Mouse (Mus musculus) induced T-regulatory cell, adult 2 months (primary cell): ENCODE data around the gene Lrrc55.
"Not testable (repeated sequence)": the region's sequence is repeated elsewhere in the genome, so short reads cannot be mapped to it uniquely, and the experiment has no call there.

Experiments used
- DNase-seq: peaks from one replicate; pipeline ENCODE4 v3.0.0-alpha.2; 2012; ENCODE audit warnings: low read depth

Lrrc55 gene

DNA sequence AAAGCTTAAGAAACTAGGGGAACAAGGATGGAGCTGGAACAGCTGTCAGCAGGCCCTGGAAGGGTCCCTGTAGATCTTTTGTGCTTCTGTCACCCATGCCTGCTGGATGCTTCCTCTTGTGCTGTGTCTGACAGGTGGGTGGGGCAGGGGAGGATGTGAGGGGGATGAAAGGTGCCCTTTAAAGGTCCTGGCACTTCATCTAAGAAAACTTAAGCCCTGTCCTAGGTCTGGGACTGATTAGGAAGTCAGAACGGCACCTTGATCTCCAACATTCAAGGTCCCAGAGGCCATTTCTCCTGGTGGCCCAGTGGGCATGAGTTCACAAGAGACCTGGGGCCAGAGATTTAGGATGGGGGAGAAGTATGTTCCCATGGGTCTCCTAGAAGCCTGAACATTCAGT lies at the start of gene Lrrc55:
Gene Lrrc55 (minus strand): TSS at position 297 of the 400 bp plus-strand sequence.
- DNase-seq = no peak

DNA sequence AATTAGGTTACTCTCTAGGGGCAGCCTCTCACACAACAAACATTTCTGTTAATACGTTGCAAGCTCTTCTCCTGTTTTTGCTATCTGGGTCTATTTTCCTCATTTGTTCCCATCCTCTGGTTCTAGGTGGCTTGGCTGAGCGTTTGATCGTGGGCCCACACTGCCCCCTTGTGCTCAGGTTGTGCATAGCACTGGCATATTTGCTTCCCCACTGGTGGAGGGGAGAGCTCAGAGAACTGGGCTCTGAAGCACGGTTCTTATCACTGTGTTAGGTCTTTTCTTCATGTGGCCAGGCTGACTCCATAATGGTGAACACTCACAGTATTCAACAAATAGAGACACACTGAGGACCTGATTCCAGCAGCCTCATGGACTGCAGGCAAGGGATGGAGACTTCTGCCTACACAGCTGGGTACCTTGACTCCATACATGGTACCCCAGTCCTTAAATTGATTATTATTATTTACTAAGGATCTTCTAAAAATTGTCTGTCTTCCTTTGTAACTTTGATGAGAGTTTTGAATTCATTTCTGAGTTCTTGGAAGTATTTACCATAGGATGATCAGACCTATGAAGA lies 49.6 kb upstream of the Lrrc55 start:
- DNase-seq = peak; percentile 60

DNA sequence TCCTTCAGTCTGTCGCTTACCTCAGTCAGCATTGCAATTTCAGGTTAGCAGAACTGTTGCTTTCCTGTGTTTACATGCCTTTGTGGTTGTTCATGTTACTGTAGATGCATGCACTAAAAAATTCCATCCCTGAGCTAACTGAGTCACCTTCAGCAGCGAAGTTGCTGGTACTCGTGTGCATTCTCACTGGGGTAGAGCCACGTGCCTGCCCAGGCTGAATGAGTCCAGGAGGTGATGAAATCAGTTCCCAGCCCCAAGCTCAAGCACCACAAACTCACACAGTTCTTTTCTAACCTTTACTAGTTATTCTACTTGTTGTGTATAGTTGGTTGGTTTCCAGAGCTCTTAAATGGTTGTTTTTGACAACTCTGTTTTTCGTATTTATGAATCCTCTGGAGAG lies 48.7 kb upstream of the Lrrc55 start:
- DNase-seq = no peak

DNA sequence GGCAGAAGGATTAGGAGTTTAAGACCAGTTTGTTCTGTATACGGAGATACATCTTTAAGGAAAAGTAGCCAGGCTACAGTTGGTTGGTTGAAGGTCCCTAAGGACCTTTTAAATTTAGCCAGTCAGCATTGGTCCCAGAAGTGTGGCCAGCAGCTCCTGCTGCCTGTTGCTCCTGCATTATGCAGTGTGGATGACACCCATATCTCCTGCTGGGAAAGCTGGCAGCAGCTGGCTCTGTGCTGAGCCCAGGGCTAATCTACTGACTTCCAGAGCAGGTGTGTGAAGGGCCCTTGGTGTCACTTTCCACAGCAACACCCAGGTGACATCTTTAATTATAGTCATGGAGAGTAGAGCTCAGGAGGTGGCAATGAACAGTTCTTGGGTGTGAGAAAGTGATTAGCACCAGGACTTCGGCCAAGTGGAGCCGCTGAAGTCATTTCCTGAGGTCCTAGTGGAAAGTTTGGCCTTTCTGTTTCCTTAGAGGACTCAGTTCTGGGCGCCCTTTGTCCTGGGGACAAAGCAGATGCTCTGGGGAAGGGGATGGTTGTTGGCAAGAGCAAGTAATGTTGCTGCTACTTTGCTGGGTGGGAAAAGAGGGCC lies 41.2 kb upstream of the Lrrc55 start:
- DNase-seq = no peak

DNA sequence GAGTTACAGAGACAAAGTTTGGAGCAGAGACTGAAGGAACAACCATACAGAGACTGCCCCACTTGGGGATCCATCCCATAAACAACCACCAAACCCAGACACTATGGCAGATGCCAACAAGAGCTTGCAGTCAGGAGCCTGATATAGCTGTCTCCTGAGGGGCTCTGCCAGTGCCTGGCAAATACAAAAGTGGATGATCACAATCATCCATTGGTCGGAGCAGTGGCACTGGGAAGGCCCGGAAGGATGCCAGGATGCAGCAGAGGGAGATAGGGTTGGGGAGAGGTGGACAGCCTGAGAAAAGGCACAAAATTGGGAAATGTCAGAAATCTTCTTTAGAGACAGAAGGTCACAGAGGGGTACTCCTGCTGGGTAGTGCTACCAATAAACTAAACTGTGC lies 40.2 kb upstream of the Lrrc55 start:
- not testable (repeated sequence) for DNase-seq

DNA sequence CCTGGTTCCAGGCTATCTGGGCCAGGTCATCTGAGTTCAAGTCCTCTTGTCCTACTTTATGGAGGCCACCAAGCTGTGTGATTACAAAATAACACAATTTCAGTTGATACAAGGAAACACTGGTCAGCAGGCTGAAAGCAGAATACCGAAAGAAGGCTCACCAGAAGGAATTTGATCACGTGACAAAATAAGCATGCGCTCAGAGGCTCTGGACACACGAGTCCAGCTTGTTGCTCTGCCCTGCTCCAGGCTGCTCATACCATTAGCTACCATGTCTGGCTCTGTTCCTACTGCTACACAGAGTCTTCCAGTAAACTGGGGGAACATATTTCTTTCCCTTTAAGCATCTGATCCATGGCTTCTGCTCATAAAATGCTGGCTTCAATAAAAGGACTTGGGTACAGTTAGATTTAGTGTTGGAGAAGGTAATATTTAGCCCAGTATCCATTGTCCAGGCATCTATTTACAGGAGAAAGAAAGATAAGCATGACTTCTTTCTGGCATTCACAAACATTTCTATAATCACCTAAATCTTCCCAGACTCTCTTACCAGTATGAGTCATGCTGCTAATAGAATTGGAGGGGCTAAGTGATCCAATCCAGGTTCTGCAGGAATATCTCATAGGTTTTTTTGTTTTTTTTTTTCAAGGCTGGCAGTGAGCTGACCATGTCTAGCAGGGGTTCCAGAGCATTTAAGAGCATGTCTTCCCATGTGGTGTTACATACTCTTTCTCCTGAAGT lies 33.9 kb upstream of the Lrrc55 start:
- no peak for DNase-seq

DNA sequence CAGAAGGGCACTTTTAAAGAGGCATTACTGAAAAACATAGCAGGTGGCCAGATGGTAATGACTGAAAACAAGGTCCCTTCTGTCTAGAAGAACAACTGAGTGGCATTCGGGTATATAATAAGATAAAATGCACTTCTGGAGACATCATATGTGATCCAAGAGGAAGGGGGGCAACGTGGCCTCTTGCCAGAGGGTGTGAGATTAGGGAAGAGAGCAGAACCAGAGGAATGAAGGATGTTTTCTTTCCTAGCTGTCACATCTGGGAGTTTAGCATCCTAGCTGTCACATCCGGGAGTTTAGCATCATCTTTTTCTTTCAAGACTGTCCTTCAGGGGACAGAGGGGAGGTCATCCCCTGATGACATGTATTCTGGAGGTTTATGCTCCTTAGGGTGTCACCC lies 32.6 kb upstream of the Lrrc55 start:
- no peak for DNase-seq

DNA sequence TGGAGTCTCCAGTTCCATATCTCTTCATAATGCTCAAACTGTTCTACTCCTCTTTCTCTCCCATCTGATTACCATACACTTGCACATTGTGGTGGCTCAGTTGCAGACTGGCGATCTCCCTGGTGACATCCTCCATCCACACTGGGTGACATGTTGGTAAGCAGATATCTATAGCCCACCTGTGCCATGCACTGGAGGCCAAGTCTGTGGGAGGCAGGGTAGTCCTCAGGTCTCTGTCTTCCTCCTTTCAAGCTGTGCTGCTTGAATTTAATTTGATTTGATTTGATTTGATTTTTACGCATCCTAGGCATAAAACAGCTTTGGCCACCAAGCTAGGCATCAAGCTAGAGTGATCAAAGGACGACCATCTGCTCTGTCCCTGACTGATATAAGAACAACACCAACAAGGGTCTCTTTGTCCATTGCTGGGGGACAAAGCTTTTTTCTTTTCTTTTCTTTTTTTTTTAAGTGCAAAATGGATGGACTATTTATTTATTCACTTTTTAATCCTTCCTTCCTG lies 30.9 kb upstream of the Lrrc55 start:
- no peak for DNase-seq

DNA sequence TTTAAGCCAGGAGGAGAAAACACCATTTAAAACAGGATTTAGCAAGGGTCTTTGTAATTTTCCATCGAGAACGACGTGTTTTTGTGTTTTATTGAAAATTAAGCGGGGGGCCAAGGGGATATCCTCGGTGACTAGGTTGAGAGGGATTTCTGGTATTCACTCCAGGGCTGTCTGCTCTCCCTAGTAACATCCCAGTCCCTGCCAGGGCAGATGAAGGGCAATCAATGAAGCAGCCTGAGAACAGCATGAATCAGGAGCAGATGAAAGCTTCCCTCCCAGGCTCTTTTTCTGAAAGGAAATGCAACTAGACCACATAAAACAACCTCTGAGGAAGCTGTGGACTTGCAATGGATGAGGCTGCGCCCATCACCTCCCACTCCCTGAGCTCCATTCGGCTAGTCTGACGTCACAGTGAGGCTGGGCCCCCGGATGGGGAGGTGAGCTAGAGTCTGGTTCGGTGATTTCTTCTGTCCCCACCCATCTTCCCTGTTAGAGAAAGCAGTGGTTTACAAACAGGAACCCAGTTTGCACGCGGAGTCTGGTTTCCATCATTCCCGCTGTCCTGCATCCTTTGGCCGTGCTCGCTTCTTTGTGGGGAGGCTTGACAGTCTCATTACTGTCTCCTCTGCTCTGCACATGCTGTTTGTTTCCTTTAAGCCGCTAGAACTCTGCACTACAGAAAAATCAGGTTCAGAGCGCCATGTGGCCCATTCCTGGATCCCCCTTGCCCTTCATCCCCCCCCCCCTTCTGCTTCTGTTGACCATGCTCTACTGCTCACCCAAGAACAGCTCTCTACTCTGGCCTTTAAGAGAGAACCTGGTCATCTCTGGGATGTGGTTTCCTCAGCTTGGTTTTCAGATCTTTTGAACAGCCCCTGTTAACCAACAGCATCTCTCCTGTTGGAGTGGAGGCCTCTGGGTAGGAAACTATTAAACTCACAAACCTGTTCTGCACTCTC lies 27.5 kb upstream of the Lrrc55 start:
- no peak for DNase-seq

DNA sequence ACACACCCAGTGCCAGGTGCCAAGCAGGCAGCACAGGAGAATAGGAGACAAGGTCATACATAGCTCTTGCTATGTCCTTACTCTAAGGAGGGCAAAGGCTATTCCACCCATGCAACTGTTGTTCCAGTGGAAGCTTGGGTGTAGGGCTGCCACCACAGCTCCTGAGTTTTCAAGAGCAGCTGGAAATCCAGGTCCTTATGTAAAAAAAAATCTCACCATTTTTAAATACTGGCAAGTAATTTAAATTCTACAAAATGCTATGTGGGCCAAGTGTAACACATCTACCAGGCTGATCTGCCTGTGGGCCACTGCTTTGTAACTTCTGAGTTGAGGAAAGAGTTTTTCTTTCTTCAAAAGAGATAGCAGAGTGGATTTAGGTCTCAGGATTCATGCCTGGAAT lies 19.6 kb upstream of the Lrrc55 start:
- DNase-seq = no peak

DNA sequence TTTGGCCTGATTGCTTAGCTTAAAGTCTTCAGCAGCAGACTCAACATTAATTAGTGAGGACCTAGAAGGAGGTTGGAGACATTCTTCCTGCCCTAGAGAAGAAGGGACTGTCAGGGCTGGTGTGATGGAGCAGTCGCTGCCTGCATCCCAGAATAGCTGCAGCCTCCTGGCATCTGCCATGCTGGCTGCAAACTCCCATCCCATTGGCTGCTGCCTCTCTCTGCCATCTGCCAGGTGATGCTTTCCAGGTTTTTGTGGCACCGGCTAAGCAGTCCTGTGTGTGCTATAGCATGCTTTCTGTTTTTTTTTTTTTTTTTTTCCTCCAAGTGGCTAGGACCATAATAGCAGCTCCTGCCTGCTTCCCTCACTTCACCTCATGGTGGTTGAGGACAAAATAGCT lies 16.7 kb upstream of the Lrrc55 start:
- DNase-seq = no peak

DNA sequence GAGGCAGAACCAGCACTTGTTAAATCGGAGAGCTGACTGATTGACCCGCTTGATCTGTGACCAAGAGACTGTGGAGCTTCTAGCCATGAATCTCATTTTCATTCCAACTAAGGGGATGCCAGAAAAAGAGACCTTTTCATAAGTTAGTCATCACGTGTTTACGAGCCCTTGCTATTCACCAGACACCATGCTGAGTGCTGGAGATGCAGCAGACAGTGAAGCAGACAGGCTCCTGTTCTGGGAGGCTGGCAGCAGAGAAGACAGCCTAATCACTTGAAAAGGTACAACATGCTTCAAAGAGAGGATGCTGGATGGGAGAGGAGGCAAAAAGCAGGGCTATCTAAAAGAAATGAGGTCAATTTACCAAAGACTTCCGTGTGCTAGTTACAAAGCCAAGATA lies 12.3 kb upstream of the Lrrc55 start:
- DNase-seq = no peak

DNA sequence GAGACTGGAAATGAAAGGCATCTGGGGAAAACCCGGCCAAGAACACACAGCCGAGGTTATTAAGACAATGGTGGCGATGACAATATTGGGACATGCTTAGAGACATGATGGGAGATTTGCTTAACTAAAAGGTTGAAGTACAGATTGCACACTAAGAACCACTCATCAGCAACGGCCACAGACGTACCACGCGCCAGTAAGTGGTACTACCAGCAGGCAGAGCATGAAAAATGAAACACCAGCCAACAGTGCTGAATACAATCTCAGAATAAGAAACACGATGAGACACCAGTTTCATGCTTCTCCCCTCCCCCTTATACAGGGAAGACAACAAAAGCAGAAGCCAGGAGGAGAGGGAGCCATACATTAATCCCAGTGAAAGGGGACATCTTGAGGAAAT lies 8.2 kb upstream of the Lrrc55 start:
- DNase-seq = no peak

DNA sequence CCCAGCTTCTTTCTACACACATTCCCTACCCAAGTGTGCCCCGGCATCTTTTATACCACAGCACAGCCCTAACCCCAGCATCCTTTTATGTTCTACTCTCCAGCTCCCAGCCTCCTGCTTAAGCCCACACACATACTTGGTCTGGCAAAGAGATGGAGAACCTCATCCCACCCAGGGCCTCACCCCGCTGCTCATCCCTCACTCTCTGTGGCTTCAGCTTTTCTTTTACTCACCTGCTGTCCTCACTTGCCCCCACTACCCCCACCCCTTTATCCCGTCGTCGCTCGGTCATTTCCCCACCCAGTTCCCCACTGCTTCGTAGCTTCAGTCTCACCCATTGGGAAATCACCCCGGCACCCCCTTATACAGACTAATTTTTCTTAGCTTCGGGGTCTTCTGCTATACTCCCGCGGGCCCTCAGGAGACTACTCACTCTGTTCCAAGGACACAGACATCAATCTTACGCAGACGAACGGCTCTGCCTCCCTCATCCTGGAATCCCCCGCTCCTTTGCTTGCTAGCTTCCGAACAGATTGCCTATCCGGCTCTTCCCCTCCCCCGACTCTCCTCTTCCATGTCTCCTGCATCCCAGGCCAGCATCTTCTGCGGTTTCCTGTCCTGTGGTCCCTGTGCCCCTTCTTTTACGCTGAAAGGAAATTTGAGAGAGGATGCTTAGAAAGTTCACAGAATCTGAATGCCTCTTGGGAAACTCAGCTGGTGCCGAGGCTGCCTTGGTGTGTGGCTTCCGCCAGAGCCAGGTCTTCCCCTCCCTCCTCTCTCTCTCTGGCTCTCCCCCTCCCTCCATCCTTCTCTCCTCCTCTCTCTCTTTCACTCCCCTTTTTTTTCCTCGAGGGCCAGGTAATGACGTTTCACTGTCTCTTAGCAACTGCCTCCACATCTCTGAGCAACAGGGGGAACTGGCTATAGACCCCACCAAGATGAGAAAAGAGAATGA lies 1.3 kb upstream of the Lrrc55 start:
- no peak for DNase-seq

DNA sequence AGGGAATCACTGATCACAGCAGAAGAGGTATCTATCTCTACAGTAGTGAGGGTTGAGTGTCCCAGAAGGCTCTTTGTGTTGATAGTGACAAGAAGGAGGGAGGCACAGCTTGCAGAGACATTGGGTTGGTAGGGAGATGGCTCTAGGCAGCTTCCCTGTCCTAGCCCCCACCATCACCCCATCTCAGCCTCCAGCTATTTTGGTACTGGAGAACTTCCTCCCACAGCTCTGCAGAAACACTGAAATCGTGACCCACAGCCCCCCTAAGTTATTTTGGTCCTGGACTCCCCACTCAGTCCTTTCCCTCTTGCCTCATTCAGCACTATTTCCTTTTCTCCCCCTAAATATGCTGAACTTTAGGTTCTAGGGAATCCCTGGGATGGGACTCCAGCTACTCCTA lies 2.4 kb downstream of the Lrrc55 start:
- DNase-seq = no peak

DNA sequence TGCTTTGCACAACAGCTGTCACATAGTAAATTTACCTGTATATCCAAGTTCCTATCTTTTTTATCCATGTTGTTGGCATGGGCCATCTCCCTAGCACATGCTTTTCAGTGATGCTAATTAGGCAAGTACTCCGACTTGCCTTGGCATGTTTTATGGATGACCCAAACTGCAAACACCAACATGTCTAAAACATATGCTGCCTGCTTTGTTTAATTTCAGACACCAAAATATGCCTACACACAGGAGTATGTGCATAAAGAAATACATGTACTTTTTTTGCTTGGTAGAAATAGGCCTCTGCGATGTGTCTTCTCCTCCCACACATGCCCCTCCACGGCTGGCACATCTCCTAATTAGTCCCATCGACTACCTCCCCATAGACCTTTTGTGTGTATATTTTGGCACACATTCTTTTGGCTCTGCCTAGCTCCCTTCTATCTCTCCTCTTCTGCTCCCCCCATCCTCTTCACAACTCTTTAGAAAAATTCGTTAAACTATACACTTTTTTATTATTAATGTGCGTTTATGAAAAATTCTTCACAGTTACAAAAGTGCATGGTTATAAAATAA lies 9.3 kb downstream of the Lrrc55 start:
- no peak for DNase-seq

DNA sequence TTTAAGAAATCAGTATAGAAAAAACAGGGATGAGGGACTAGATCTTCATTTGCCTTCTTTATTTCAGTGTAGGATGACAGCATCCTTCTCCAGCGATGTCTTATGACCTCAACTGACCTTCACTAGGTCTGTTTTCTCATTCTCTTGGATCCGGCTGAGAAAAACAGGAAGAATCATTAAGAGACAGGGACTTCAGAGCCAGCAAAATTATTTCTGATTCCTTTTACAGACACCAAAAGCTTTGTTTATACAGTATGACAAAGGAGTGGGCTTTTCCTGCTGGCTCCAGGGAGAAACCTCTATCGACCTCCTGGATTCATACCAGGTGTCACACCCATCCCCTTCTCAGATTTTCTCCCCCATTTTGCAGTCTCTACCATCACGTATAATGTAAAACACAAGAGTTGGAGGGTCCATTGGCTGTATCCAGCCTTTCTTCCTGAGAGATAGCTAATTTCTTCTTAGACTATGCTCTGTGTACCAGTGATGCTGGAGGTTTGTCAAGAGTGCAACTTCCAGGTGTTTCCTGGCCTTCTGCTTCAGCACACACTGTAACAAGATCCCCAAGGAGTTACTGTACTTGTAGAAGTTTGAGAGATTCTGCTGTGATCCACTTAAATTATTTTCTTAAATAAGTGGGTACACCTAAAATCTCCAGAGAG lies 18.7 kb downstream of the Lrrc55 start:
- no peak for DNase-seq

DNA sequence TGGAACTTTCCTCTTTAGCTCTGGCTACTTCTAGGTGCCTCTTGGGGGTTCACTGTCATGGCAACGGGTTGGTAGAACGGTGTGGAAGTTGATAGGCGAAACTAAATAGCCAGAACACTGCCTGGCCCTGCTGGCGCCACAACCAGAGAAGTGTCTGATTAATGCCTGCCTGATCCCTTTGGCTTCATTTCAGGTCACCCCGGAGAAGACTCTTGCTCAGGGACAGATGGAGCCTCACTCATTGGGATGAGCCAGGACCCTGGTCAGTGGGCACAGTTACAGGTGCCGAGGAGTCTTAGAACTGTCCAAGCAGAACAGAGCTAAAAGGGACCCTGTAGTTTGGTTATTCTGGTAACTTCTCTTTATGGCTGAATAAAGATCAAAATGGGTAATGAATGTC lies 23.5 kb downstream of the Lrrc55 start:
- DNase-seq = no peak

DNA sequence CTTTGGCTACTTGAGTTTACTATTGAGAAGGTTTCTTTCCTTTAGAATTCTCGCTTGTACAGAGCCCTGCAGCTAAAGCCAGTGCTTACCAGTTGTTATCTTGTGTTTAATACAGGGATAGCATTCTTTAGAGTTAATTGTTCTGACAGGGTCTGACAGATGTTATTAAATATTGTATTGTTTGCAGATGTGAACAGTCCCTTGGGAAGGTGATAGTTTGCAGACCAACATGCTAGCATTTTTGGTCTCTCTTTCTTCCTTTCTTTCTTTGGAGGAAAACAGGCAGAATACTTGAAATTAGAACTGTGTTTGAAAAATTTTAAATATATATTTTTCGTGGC lies 24.3 kb downstream of the Lrrc55 start:
- DNase-seq = no peak

DNA sequence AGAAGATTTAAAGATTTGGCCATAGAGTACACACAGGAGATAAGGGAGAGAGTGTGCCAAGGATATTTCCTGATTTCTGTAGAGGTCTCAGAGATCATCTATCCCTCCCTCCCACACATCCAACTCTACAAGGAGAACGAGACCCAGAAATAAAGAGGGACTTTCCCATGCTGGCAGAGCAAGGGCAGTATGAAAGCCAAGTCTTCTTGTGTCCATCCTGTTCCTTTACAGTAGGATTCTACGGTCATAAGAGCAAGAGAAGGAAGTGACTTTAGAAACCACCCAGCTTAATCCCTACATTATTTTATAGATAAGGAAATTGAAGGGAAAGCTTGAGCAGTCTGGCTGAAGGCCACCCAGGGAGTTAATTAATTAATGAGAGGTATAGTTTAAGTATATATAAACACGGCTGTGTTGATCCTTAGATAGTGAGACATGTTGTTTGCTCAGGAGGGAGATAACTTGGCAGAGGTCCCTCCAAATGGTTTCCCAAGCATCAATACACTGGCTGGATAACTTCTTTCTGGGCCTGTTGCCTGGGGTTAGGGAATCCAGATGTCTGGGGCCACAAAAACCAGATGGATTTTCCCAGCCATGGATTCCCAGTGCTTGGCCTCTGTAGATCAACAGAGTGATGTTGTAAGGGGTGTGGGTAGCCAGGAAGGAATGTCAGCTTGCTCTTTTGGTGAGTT lies 24.8 kb downstream of the Lrrc55 start:
- DNase-seq = no peak
